Mouse (Mus musculus): Measurements from ENCODE around the gene Tcf7l2.

The Tcf7l2 gene

DNA sequence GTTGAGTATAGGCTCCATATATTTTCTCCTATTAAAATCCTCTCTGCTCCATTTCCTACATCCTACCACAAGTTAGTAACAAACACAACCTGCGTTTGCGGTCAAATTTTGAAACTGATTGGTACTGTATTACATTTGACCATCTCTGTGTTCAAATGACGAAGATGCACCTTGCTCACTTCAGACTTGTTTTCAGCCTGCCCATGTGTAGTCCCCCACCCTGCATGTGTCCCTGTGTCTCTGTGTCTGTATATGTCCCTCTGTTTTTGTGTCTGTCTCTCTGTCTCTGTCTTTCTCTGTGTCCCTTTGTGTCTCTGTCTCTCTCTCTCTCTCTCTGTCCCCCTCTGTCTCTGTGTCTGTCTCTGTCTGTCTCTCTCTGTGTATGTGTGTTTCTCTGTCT is 222.8 kb downstream of the Tcf7l2 start:
- no peak for DNase-seq

DNA sequence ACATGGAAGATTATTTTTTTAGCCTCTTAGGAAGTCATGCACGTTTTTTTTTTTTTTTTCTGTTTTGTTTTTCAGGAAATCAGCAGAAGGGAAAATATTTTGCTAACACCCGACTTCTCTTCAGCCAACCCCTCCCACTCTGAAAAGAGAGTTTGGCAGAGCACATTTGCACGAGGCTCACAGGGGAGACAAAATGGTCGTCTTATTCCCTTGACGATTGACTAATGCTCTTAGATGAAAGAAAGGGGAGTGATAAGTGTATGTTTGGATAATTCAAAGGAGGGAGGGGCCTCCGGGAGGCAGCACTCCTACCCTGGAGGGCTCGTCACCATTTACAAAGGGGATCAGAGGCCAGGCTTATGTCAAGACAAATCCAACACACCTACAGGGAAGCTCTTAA is 224.4 kb downstream of the Tcf7l2 start:
- DNase-seq: no peak

DNA sequence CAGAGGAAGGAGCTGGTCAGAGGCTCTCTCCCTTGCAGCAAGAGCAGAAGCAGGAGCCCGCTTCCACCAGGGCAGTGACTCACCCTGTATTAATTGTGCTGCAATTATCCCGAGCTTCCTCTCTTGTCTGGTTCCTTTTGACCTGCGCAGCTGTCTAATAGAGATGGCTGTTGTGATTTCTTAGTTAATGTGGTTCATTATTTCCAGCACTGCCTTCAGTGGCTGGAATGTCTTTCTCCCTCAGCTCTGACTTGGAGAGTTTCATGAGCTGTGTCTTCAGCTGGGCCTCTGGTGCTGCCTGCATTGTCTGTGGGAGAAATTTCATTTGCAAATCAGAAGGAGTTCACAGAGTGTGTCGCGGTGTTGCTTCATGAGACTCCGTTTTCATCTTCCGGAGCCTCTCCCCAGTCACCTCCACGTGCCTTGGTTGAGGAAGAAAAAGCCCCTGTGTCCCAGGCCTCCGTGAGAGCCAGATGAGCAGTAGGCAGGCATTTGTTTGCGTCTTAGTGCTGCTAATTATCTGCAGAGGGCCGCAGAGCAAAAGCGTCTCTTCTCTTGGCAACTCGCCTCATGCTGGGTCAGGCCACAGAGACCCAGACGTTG is 228.4 kb downstream of the Tcf7l2 start:
- DNase-seq: no peak

DNA sequence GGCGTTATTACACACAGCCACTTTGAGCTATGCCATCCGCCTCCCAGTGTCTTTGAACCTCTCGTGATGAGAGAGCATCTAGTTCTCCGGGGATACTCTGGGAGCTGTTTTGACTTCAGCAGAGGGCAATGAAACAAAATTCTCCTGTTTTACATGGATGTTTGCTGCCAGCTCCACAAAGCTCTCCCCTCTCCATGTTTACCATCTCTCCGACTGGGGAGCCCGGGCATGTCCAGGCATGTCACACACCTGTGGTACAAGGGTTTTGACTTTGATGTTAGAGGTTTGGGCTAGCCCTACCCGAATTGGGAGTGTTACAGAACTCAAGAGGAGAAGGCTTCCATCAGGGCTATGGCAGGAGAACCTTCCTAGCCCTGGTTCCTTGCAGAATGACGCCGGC is 234.5 kb downstream of the Tcf7l2 start:
- no peak for DNase-seq
